Mouse (Mus musculus) forebrain, embryonic 16.5 days (tissue): ENCODE measurements at regions not wholly inside any gene's neighbourhood (a gene's known extent, or its start where the extent isn't known, plus 50 kb on each side); places are given as distances from the start of the nearest gene placed in this dataset.

Experiments used
- ATAC-seq: fragments of 200-750 bp; cut with Nextera tagmentation; 2 replicates; pipeline ENCODE4 v1.8.0; 2017; ENCODE audit warnings: mild to moderate bottlenecking, moderate library complexity
- H3K27ac ChIP-seq: fragments of 300-500 bp; sonication (generic); 2 replicates; pipeline ENCODE4 v1.5.1; 2014; ENCODE audit warnings: low read length, control low read depth
- H3K27me3 ChIP-seq: fragments of 300-500 bp; sonication (generic); replicated peaks from 2 replicates; pipeline ENCODE4 v1.6.1; 2014; ENCODE audit warnings: low read length; ENCODE audit not compliant: control insufficient read depth, insufficient read depth
- H3K36me3 ChIP-seq: fragments of 300-500 bp; sonication (generic); 2 replicates; pipeline ENCODE4 v1.6.1; 2014; ENCODE audit not compliant: control insufficient read depth, insufficient read depth
- H3K4me1 ChIP-seq: fragments of 300-500 bp; sonication (generic); replicated peaks from 2 replicates; pipeline ENCODE4 v1.6.1; 2014; ENCODE audit warnings: low read length; ENCODE audit not compliant: control insufficient read depth, insufficient read depth
- H3K4me2 ChIP-seq: fragments of 300-500 bp; sonication (generic); 2 replicates; pipeline ENCODE4 v1.6.1; 2014; ENCODE audit warnings: mild to moderate bottlenecking, low read length, control low read depth
- H3K4me3 ChIP-seq: fragments of 300-500 bp; sonication (generic); replicated peaks from 2 replicates; pipeline ENCODE4 v1.5.1; 2014; ENCODE audit warnings: mild to moderate bottlenecking, low read length, control low read depth
- H3K9ac ChIP-seq: fragments of 300-500 bp; sonication (generic); replicated peaks from 2 replicates; pipeline ENCODE4 v1.6.1; 2014; ENCODE audit warnings: low read depth, low read length, control low read depth
- H3K9me3 ChIP-seq: fragments of 300-500 bp; sonication (generic); 2 replicates; pipeline ENCODE4 v1.6.1; 2016; ENCODE audit warnings: low read length; ENCODE audit not compliant: control insufficient read depth
- WGBS: fragments of 180-500 bp; shearing (Covaris S2); extraction: QIAGEN DNeasy Blood & Tissue Kit; methylation state at CpG from one replicate; pipeline ENCODE4 v1.1.7; 2014; 5-methylcytosine and 5-hydroxymethylcytosine counted together

- H3K27me3 ChIP-seq, result no peaks in the 10 kb centered on the region
- H3K4me1 ChIP-seq, result no peaks in the 10 kb centered on the region
- no peak overlapping the region for H3K4me3 ChIP-seq
- 82% methylated on average over 2 of the region's 2 CpGs for WGBS
- no peaks in the 10 kb centered on the region for H3K36me3 ChIP-seq
- H3K27ac ChIP-seq, result no peak overlapping the region
- H3K9ac ChIP-seq, result no peak overlapping the region
- ATAC-seq, result no peak
- no peaks in the 10 kb centered on the region for H3K9me3 ChIP-seq
- H3K4me2 ChIP-seq, result no peak overlapping the region
These were observed 73.5 kb upstream of the Gm16223 start for GRCm38 (mm10) chr5:41994307-41994706.

GRCm38 (mm10) chr5:41983556-41983955 lies 84.2 kb upstream of the Gm16223 start:
- H3K27me3 ChIP-seq, result no peaks in the 10 kb centered on the region
- H3K27ac ChIP-seq, result no peak overlapping the region
- no peaks in the 10 kb centered on the region for H3K4me1 ChIP-seq
- no peak overlapping the region for H3K4me2 ChIP-seq
- no peak overlapping the region for H3K9ac ChIP-seq
- H3K4me3 ChIP-seq, result no peak overlapping the region
- ATAC-seq, result no peak
- WGBS, result 66% methylated on average over 4 of the region's 4 CpGs
- no peaks in the 10 kb centered on the region for H3K36me3 ChIP-seq
- H3K9me3 ChIP-seq, result no peaks in the 10 kb centered on the region

GRCm38 (mm10) chr5:41975535-41975934 lies 92.2 kb upstream of the Gm16223 start:
- Histone ChIP-seq H3K4me2 (no peak overlapping the region), H3K9ac (no peak overlapping the region), H3K36me3 (no peaks in the 10 kb centered on the region), H3K4me3 (no peak overlapping the region), H3K4me1 (no peaks in the 10 kb centered on the region), H3K27me3 (no peaks in the 10 kb centered on the region), H3K9me3 (no peaks in the 10 kb centered on the region), H3K27ac (no peak overlapping the region)
- no peak for ATAC-seq

- no peaks in the 10 kb centered on the region for H3K36me3 ChIP-seq
- no peak for ATAC-seq
- WGBS, result 83% methylated on average over 1 of the region's 1 CpGs
These were observed 96.6 kb upstream of the Gm16223 start for GRCm38 (mm10) chr5:41971201-41971600.

GRCm38 (mm10) chr5:41966958-41967357 lies 100.8 kb upstream of the Gm16223 start:
- Histone ChIP-seq H3K4me2 (no peak overlapping the region), H3K9ac (no peak overlapping the region), H3K9me3 (no peaks in the 10 kb centered on the region), H3K36me3 (no peaks in the 10 kb centered on the region), H3K4me1 (no peaks in the 10 kb centered on the region), H3K27me3 (no peaks in the 10 kb centered on the region), H3K4me3 (no peak overlapping the region), H3K27ac (no peak overlapping the region)
- WGBS, result 73% methylated on average over 1 of the region's 1 CpGs
- peak; percentile 54 for ATAC-seq

More at GRCm38 (mm10) chr5:41971201-41971600, 96.6 kb upstream of the Gm16223 start:
- no peaks in the 10 kb centered on the region for H3K4me1 ChIP-seq
- H3K9ac ChIP-seq, result no peak overlapping the region
- H3K4me2 ChIP-seq, result no peak overlapping the region
- no peaks in the 10 kb centered on the region for H3K27me3 ChIP-seq
- H3K27ac ChIP-seq, result no peak overlapping the region
- H3K4me3 ChIP-seq, result no peak overlapping the region
- H3K9me3 ChIP-seq, result no peaks in the 10 kb centered on the region

GRCm38 (mm10) chr5:41947114-41947640 lies 103.1 kb upstream of the Bod1l start:
- Histone ChIP-seq H3K4me2 (no peak overlapping the region), H3K4me1 (peaks cover 2% of the 10 kb centered on the region; the same call in 1 of the 2 replicates), H3K27me3 (no peaks in the 10 kb centered on the region), H3K36me3 (no peaks in the 10 kb centered on the region), H3K9ac (no peak overlapping the region), H3K4me3 (no peak overlapping the region), H3K27ac (no peak overlapping the region), H3K9me3 (no peaks in the 10 kb centered on the region)
- WGBS, result 51% methylated on average over 7 of the region's 7 CpGs
- ATAC-seq, result peak; percentile 83

GRCm38 (mm10) chr5:41943399-41943798 lies 99.3 kb upstream of the Bod1l start:
- peaks cover 2% of the 10 kb centered on the region; the same call in 1 of the 2 replicates for H3K4me1 ChIP-seq
- no peaks in the 10 kb centered on the region for H3K36me3 ChIP-seq
- no peak for ATAC-seq
- no peaks in the 10 kb centered on the region for H3K9me3 ChIP-seq
- no peaks in the 10 kb centered on the region for H3K27me3 ChIP-seq
- no peak overlapping the region for H3K9ac ChIP-seq
- no peak overlapping the region for H3K4me3 ChIP-seq
- WGBS, result 93% methylated on average over 6 of the region's 6 CpGs
- H3K27ac ChIP-seq, result no peak overlapping the region
- no peak overlapping the region for H3K4me2 ChIP-seq

- no peak overlapping the region for H3K27ac ChIP-seq
- no peaks in the 10 kb centered on the region for H3K36me3 ChIP-seq
- no peaks in the 10 kb centered on the region for H3K9me3 ChIP-seq
- WGBS, result 69% methylated on average over 7 of the region's 7 CpGs
- H3K4me1 ChIP-seq, result peaks cover 1% of the 10 kb centered on the region; the same call in 1 of the 2 replicates
- no peak overlapping the region for H3K4me2 ChIP-seq
- H3K27me3 ChIP-seq, result no peaks in the 10 kb centered on the region
- peak; percentile 50; the same call in 1 of the 2 replicates for ATAC-seq
- H3K9ac ChIP-seq, result no peak overlapping the region
- H3K4me3 ChIP-seq, result no peak overlapping the region
These were observed 98.0 kb upstream of the Bod1l start for GRCm38 (mm10) chr5:41942131-41942530.

- whole genome bisulfite sequencing, result 89% methylated on average over 1 of the region's 1 CpGs
- H3K4me1 ChIP-seq, result no peaks in the 10 kb centered on the region; the same call in 1 of the 2 replicates
- ATAC-seq, result no peak
- no peak overlapping the region for H3K4me2 ChIP-seq
- no peak overlapping the region for H3K27ac ChIP-seq
- H3K9me3 ChIP-seq, result no peaks in the 10 kb centered on the region
- H3K4me3 ChIP-seq, result no peak overlapping the region
- H3K36me3 ChIP-seq, result no peaks in the 10 kb centered on the region
- no peaks in the 10 kb centered on the region for H3K27me3 ChIP-seq
- no peak overlapping the region for H3K9ac ChIP-seq
These were observed 97.1 kb upstream of the Bod1l start for GRCm38 (mm10) chr5:41941216-41941615.

GRCm38 (mm10) chr5:41939736-41940135 lies 95.6 kb upstream of the Bod1l start:
- 72% methylated on average over 4 of the region's 4 CpGs for WGBS
- no peak overlapping the region for H3K9ac ChIP-seq
- H3K27ac ChIP-seq, result no peak overlapping the region
- no peaks in the 10 kb centered on the region for H3K9me3 ChIP-seq
- H3K4me1 ChIP-seq, result no peaks in the 10 kb centered on the region; the same call in 1 of the 2 replicates
- H3K36me3 ChIP-seq, result no peaks in the 10 kb centered on the region
- no peak overlapping the region for H3K4me3 ChIP-seq
- no peaks in the 10 kb centered on the region for H3K27me3 ChIP-seq
- no peak for ATAC-seq
- no peak overlapping the region for H3K4me2 ChIP-seq
